22 mouse cellular contexts compared by ENCODE assay signal in the genomic region with DNA sequence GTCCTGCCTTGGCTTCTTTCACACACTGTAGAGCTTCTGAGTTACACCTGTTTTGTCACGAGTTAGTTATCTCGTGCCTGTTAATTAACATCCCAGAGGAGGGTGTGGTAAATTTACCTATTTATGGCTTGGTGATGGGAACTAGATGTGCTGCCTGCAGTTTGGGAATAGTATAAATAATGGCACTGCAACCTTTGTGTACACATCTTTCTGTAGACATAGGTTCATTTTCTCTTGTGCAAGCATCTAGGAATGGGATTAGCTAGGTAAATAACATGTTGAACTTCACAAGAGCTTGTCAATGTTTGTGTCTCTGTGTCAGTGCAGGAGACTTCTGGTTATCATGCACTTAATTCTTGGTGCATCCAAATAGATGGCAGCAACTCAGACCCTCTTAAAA.
DNase-seq lines count a peak whose midpoint lies in the region; ATAC-seq and TF ChIP-seq lines count a peak whose summit lies in the region.
"Had no signal": no experiment of that assay in that cellular context is flagged by ENCODE, and none has a peak within 500 bp of the region (broad histone marks: within the 10 kb centered on the region; RNA-seq: fewer than 3 reads in every experiment).

No protein-coding gene starts in this region.

- H3K4me3 ChIP-seq in intestine, postnatal 0 days (ENCODE audit: low read depth, low read length), result no peak overlapping the region
- no peak overlapping the region for H3K4me3 ChIP-seq in intestine, embryonic 15.5 days (replicated peaks)
- H3K4me3 ChIP-seq in liver, embryonic 16.5 days (ENCODE audit: low read depth, low read length), result no peak overlapping the region
- no peak overlapping the region for H3K4me3 ChIP-seq in liver, postnatal 0 days (ENCODE audit: low read depth, low read length)
- H3K4me3 ChIP-seq in liver, embryonic 11.5 days (ENCODE audit: low read depth, low read length), result no peak overlapping the region

- WGBS in intestine, postnatal 0 days, result 30% methylated on average over 2 of the region's 2 CpGs
- WGBS in intestine, embryonic 15.5 days, result 55% methylated on average over 2 of the region's 2 CpGs
- WGBS in liver, embryonic 16.5 days (ENCODE audit: insufficient replicate concordance), result 59% methylated on average over 2 of the region's 2 CpGs
- 55% methylated on average over 2 of the region's 2 CpGs for WGBS in liver, postnatal 0 days (ENCODE audit: insufficient replicate concordance)
- 75% methylated on average over 2 of the region's 2 CpGs for whole genome bisulfite sequencing in liver, embryonic 11.5 days

- ATAC-seq in intestine, postnatal 0 days, result 0 out of 2 replicates have a peak, but pooled peaks have one; percentile 22
- ATAC-seq in intestine, embryonic 15.5 days, result no peak
- ATAC-seq in liver, embryonic 16.5 days (ENCODE audit: low read depth), result peak; percentile 68
- ATAC-seq in liver, postnatal 0 days, result peak; percentile 91
- ATAC-seq in liver, embryonic 11.5 days (replicated peaks; ENCODE audit: low FRiP score), result no peak
- ATAC-seq: activated CD4-positive, CD25-positive, alpha-beta regulatory T cell, adult 4 months; CD4-positive, CD25-positive, alpha-beta regulatory T cell, adult 4 months; Patski had no signal

- DNase-seq in heart, adult 11 months, result peak; percentile 66
- DNase-seq in heart, postnatal 4 days, result no peak
- DNase-seq in liver, result no peak
- no peak for DNase-seq in liver, postnatal 0 days
- no peak for DNase-seq in liver, embryonic 11.5 days (ENCODE audit: low spot score)
- DNase-seq: adrenal gland, adult 2 months; adrenal gland, adult 8-10 months; adrenal gland, postnatal 10 days; adrenal gland, postnatal 14 days; adrenal gland, postnatal 25 days; adrenal gland, postnatal 36 days; B cell, adult 2 months; cerebellum, adult 11 months; cerebellum, adult 11-12 months had no signal

- H3K9ac ChIP-seq in intestine, postnatal 0 days (ENCODE audit: low read depth, low read length), result no peak overlapping the region
- no peak overlapping the region for H3K9ac ChIP-seq in intestine, embryonic 15.5 days
- no peak overlapping the region for H3K9ac ChIP-seq in liver, embryonic 16.5 days (ENCODE audit: low read depth, low read length)
- H3K9ac ChIP-seq in liver, postnatal 0 days (replicated peaks), result no peak overlapping the region
- no peak overlapping the region for H3K9ac ChIP-seq in liver, embryonic 11.5 days (ENCODE audit: low read depth, low read length)

- TF ChIP-seq CTCF in intestine, postnatal 0 days (IDR thresholded peaks at IDR 0.05; ENCODE audit: low read depth), result no peak
- TF ChIP-seq CTCF in liver, postnatal 0 days (IDR thresholded peaks at IDR 0.05; ENCODE audit: low read depth), result no peak

- peak; percentile 81 for TF ChIP-seq EP300 in liver, postnatal 0 days (IDR thresholded peaks at IDR 0.05; ENCODE audit: low read depth)

- no peaks in the 10 kb centered on the region for H3K36me3 ChIP-seq in intestine, postnatal 0 days (ENCODE audit: control insufficient read depth, insufficient read depth)
- no peaks in the 10 kb centered on the region for H3K36me3 ChIP-seq in intestine, embryonic 15.5 days
- H3K36me3 ChIP-seq in liver, embryonic 16.5 days (ENCODE audit: control insufficient read depth, insufficient read depth), result no peaks in the 10 kb centered on the region
- no peaks in the 10 kb centered on the region for H3K36me3 ChIP-seq in liver, postnatal 0 days (replicated peaks; ENCODE audit: insufficient read depth, low read length)
- H3K36me3 ChIP-seq in liver, embryonic 11.5 days (ENCODE audit: control insufficient read depth, insufficient read depth, low read length), result no peaks in the 10 kb centered on the region

- H3K27ac ChIP-seq in intestine, postnatal 0 days (ENCODE audit: low read depth, low read length), result no peak overlapping the region
- no peak overlapping the region for H3K27ac ChIP-seq in intestine, embryonic 15.5 days
- H3K27ac ChIP-seq in liver, embryonic 16.5 days (ENCODE audit: low read length), result no peak overlapping the region
- peak overlapping the region; percentile 24; the same call in 1 of the 2 replicates for H3K27ac ChIP-seq in liver, postnatal 0 days (ENCODE audit: low read depth)
- no peak overlapping the region for H3K27ac ChIP-seq in liver, embryonic 11.5 days (ENCODE audit: low read depth, low read length)

- no peaks in the 10 kb centered on the region for H3K9me3 ChIP-seq in intestine, postnatal 0 days (ENCODE audit: control insufficient read depth)
- H3K9me3 ChIP-seq in intestine, embryonic 15.5 days, result no peaks in the 10 kb centered on the region
- no peaks in the 10 kb centered on the region for H3K9me3 ChIP-seq in liver, embryonic 16.5 days (replicated peaks; ENCODE audit: control insufficient read depth, low read length)
- H3K9me3 ChIP-seq in liver, postnatal 0 days (ENCODE audit: low read length), result no peaks in the 10 kb centered on the region
- H3K9me3 ChIP-seq in liver, embryonic 11.5 days (ENCODE audit: control insufficient read depth, low read length), result no peaks in the 10 kb centered on the region
- H3K9me3 ChIP-seq: G1E had no signal

- H3K4me2 ChIP-seq in intestine, postnatal 0 days (replicated peaks; ENCODE audit: low read depth), result no peak overlapping the region
- no peak overlapping the region for H3K4me2 ChIP-seq in intestine, embryonic 15.5 days (replicated peaks)
- H3K4me2 ChIP-seq in liver, embryonic 16.5 days (ENCODE audit: low read depth, low read length), result no peak overlapping the region
- no peak overlapping the region for H3K4me2 ChIP-seq in liver, postnatal 0 days (ENCODE audit: low read depth, low read length)
- no peak overlapping the region for H3K4me2 ChIP-seq in liver, embryonic 11.5 days

- 0 out of 2 replicates have a peak, but pooled peaks cover 5% of the 10 kb centered on the region for H3K4me1 ChIP-seq in intestine, postnatal 0 days (replicated peaks; ENCODE audit: control insufficient read depth, insufficient read depth, low read length)
- no peaks in the 10 kb centered on the region; the same call in 1 of the 2 replicates for H3K4me1 ChIP-seq in intestine, embryonic 15.5 days (replicated peaks)
- peaks cover 3% of the 10 kb centered on the region for H3K4me1 ChIP-seq in liver, embryonic 16.5 days (ENCODE audit: control insufficient read depth, low read depth, low read length)
- H3K4me1 ChIP-seq in liver, postnatal 0 days (ENCODE audit: insufficient read depth), result no peaks in the 10 kb centered on the region; the same call in 1 of the 2 replicates
- H3K4me1 ChIP-seq in liver, embryonic 11.5 days (replicated peaks; ENCODE audit: control insufficient read depth, insufficient read depth, low read length), result no peaks in the 10 kb centered on the region; the same call in 1 of the 2 replicates

- H3K27me3 ChIP-seq in intestine, postnatal 0 days (replicated peaks; ENCODE audit: control insufficient read depth, insufficient read depth, low read length), result no peaks in the 10 kb centered on the region
- no peaks in the 10 kb centered on the region for H3K27me3 ChIP-seq in intestine, embryonic 15.5 days (replicated peaks)
- no peaks in the 10 kb centered on the region for H3K27me3 ChIP-seq in liver, embryonic 16.5 days (ENCODE audit: control insufficient read depth, insufficient read depth, low read depth, low read length)
- H3K27me3 ChIP-seq in liver, postnatal 0 days (ENCODE audit: insufficient read depth, low read length), result no peaks in the 10 kb centered on the region
- no peaks in the 10 kb centered on the region for H3K27me3 ChIP-seq in liver, embryonic 11.5 days (replicated peaks; ENCODE audit: control insufficient read depth, insufficient read depth, low read length)
- H3K27me3 ChIP-seq: CH12.LX, Patski had no signal

Comparison
In these comparisons a context has a peak if more than half of its experiments do, and no peak if none do; other contexts are left out.
1. ATAC-seq: peak in intestine, postnatal 0 days (single experiment), liver, embryonic 16.5 days (single experiment) and liver, postnatal 0 days (single experiment); none in intestine, embryonic 15.5 days (single experiment) and liver, embryonic 11.5 days (single experiment).